Mouse (Mus musculus): ENCODE data around the gene Prkn.

DNA sequence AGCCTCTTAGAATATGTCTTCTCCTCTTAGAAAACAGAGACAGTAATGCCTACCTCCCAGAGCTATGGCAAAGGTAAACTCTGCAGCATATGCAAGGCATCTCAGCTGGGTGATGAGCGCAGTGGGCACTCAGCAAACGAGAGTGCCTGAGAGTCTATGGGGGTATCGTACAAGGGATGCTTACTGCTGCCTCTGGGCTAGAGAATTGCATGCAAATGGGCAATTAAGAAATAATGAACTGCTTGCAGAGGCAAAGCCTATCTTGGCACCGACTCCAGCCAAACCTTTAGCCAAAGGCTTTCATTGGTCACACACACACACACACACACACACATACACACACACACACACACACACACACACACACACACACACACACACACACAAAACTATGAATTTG is 290.7 kb downstream of the Prkn start:
- TF ChIP-seq CTCF (IDR thresholded peaks at IDR 0.05) (no peak), POLR2A (IDR thresholded peaks at IDR 0.05; ENCODE audit: insufficient read depth, low read depth, low read length) (no peak), EP300 (IDR thresholded peaks at IDR 0.05; ENCODE audit: insufficient read depth, low read depth, low read length) (no peak)
